Mouse (Mus musculus) neural tube, postnatal 0 days (tissue): Measurements from ENCODE around the gene Card10. TPM values are rescaled to one million over a fixed set of nuclear protein-coding genes. Genes with fewer than 3 reads are reported as not detected.

Experiments
- polyA plus RNA-seq: library from polyadenylated mRNA; unstranded; fragments of >200 nt; fragmentation: Nextera tagmentation; extraction: Ambion mirVana; gene quantifications from 2 replicates; pipeline ENCODE4 v1.2.1, GENCODE M21; 2015

Gene Card10
- 2.6 and 3.0 TPM in 2 replicates for polyA plus RNA-seq

DNA sequence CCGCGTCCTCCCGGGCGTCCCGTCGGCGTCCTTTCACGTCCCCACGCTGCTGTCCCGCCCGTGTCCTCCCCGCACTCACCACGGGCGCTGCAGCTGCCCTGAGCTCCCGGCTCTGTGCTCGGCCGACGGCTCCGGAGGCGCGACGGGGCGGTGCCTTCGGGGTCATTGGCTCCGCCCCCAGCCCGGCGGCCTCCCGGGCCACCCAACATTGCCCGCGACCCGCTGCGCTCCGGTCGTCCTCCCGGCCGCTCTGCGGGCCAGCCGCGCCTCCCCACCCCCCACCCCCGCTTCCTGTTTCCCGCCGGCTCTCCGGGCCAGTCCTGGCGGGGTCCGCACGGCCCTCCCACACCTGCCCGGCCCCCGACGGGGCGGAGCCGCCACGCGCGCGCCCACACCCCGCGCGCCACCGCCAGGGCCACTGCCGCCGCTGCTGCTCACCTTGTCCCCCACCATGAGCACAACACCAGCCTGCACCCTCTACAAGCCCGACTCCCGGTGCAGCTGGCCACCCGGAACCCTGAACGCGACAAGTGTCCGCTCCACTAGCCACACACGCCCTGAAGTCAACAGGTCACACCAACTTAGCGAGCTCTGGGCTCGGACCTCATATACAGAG, at the start of gene Card10:
TSS of gene Card10 (minus strand) at position 267 of the 616 bp plus-strand sequence.

DNA sequence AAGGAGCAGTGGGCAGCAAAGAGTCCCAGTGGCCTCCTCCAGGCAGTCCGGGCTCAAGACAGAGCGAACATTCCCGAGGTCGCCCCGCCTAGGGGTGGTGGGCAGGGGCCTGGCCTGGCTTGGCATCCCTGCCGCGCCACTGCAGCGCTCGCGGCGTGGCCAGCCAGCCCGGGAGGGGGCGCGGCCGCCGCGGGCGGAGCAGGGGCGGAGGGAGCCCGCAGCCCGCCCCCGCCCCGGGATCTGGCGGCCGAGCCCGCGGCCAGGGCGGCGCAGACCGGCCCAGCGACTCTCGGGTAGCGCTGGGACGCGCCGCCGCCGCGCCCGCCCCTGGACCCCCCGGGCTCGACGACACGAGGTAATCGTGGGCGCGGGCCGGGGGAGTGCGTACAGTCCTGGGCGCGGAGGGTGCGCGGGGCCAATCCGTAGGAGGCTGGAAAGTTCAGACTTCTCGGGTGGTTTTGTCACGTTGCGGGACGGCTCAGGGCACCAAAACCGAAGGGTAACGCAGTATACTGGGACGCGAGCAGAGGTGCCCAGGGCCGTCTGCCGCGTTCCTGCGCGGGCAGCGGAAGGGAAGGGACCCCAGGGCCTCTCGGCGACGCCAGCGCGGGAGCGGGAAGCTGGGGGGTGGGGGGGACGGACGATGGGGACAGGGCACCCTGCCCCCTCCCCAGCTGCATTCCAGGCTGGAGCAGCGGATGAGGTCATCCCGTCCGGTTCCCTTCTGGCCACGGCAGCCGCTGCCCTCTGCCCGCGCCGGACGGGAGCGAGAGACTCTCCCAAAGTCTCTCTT, 39.7 kb upstream of the Card10 start, which contains the start of gene Cdc42ep1:
TSS of gene Cdc42ep1 (plus strand) at position 254 of the 793 bp plus-strand sequence.

DNA sequence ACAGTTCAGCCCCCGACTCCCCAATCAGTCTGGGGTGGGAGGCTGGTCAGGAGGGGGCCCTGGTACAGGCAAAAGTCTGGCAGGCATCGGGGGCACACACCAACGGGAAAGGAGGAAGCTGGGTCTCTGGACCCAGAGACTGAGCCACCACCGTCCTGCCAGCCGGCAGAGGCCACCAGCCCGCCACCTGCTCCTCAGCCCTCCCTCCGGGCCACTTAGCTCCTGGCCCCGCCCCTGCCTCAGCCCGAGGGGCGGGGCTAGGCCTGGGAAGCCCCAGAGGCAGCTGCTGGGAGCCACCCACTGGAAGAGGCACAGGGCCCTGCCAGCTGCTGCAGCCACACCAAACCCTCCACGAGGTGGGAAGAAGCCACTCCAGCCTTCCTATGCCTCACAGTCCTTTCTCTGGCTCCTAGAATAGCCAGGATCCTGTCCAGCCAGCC, 29.5 kb downstream of the Card10 start, which contains the start of gene Mfng:
TSS of gene Mfng (minus strand) at position 186 of the 440 bp plus-strand sequence.

Other genes starting within 250 kb of the Card10 start
- gene Rac2, start 230.3 kb downstream of the Card10 start, polyA plus RNA-seq = 8.4 and 12.3 TPM in 2 replicates
- 9.4 and 9.8 TPM in 2 replicates for gene Cyth4, start 206.0 kb downstream of the Card10 start, polyA plus RNA-seq
- gene Elfn2, start 84.3 kb downstream of the Card10 start, polyA plus RNA-seq = 12.1 and 13.6 TPM in 2 replicates
- gene Mfng, start 29.6 kb downstream of the Card10 start, polyA plus RNA-seq = 8.2 and 9.7 TPM in 2 replicates
- 16.6 and 17.0 TPM in 2 replicates for gene Cdc42ep1, start 39.6 kb upstream of the Card10 start, polyA plus RNA-seq
- 0.28 TPM in 1 of 2 replicates, not detected in the other for gene Lgals2, start 52.5 kb upstream of the Card10 start, polyA plus RNA-seq
- 36.0 and 39.3 TPM in 2 replicates for gene Gga1, start 74.1 kb upstream of the Card10 start, polyA plus RNA-seq
- gene Gm49510, start 96.6 kb upstream of the Card10 start, polyA plus RNA-seq = not detected in 2 replicates
- 3.8 and 4.8 TPM in 2 replicates for gene Sh3bp1, start 96.7 kb upstream of the Card10 start, polyA plus RNA-seq
- 117 and 118 TPM in 2 replicates for gene Pdxp, start 110.9 kb upstream of the Card10 start, polyA plus RNA-seq
- 224 and 275 TPM in 2 replicates for gene Lgals1, start 123.7 kb upstream of the Card10 start, polyA plus RNA-seq
- gene Nol12, start 131.9 kb upstream of the Card10 start, polyA plus RNA-seq = 55.4 and 55.8 TPM in 2 replicates
- gene Triobp, start 144.7 kb upstream of the Card10 start, polyA plus RNA-seq = 21.8 and 27.3 TPM in 2 replicates
- gene H1f0, start 225.4 kb upstream of the Card10 start, polyA plus RNA-seq = 148 and 161 TPM in 2 replicates
- 0.26 TPM in 1 of 2 replicates, not detected in the other for gene Galr3, start 238.8 kb upstream of the Card10 start, polyA plus RNA-seq